Mouse (Mus musculus) naive thymus-derived CD4-positive, alpha-beta T cell, adult 5 months (primary cell): Measurements from ENCODE around the gene Zswim3. TPM values are rescaled to one million over a fixed set of nuclear protein-coding genes. Genes with fewer than 3 reads are reported as not detected.

Experiments
- polyA plus RNA-seq: library from polyadenylated mRNA; unstranded; fragments of 100-300 nt; shearing (Covaris generic); gene quantifications from one replicate; pipeline ENCODE4 v1.2.1, GENCODE M21; 2017

The Zswim3 gene
- 2.2 TPM for polyA plus RNA-seq

GRCm38 (mm10) chr2:164804533-164805331 lies at the start of gene Zswim3, which contains the start of gene Acot8:
Gene Zswim3 (plus strand): TSS chr2:164805098.
Gene Acot8 (minus strand): TSS chr2:164804882.

GRCm38 (mm10) chr2:164769258-164770037 lies 35.5 kb upstream of the Zswim3 start, which contains the start of gene Ube2c:
Gene Ube2c (plus strand): TSS chr2:164769898.

DNA sequence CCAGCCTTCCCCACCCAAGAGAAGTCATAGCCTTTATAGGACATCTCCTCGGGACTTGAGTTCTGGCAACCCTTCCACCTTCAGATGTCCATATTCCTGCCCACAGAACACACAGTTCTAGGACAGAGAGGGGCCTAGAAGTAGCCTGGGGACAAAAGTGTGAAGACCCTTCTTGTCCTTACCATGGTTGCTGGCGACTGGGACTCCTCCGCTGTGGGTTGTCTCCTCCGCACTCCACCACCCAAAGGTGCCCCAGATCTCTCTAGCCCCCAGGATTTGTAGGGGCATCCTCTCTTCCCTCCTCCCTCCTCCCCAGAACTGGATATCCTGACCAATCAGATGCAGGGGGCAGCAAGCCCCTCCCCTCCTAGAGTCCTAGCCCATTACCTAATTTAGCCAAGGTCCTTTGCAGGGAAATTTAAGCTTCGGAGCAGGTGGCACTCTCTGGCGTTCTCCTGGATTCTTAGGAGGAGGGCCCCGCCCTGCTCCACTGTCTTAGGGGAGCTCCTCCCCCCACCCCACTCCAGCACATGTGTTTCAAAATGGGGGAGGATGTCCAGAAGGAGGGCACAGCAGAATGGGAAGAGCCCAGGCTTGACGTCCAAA lies 25.3 kb upstream of the Zswim3 start, which contains the start of gene Tnnc2:
Tnnc2 (minus strand) TSS at position 487 of the 606 bp plus-strand sequence.

DNA sequence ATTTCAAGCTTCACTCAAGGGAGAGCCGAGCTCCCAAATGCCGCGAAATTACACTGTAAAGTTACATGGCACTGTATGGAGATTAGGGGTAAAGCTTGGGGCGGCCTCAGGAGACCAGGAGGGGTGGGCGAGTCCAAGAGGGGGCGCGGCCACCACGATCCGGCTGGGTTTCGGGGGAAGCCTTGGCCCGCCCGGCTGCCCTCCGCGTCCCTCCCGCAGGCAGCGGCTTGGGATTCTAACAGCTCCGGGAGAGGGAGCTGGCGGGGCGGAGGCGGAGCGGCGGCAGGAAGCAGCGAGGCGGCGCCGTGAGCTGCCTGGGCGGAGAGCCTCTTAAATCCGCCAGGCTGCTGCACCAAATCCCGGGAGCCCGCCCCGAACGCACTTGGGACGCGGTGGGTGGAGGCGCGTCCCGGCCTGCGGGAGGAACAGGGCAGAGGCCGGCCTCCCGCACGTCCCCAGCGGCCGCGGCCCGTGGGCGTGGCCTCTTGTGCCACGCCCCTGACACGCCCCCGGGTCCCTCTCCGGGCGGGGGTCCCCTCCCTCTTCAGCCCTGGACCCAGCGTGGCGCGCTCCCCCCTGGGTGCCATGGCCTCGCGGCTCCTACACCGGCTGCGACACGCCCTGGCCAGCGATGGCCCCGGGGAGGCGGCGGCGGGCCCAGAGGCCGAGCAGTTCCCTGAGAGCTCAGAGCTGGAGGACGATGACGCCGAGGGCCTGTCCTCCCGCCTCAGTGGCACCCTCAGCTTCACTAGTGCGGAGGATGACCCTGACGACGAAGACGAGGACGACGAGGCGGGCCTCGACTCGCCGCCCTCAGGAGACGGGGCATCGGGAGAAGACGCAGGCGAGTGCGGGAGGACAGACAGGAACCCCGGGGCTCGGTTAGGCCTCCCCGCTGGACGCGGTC lies 19.2 kb upstream of the Zswim3 start, which contains the start of gene Snx21:
Snx21 (plus strand) TSS at position 343 of the 907 bp plus-strand sequence.

DNA sequence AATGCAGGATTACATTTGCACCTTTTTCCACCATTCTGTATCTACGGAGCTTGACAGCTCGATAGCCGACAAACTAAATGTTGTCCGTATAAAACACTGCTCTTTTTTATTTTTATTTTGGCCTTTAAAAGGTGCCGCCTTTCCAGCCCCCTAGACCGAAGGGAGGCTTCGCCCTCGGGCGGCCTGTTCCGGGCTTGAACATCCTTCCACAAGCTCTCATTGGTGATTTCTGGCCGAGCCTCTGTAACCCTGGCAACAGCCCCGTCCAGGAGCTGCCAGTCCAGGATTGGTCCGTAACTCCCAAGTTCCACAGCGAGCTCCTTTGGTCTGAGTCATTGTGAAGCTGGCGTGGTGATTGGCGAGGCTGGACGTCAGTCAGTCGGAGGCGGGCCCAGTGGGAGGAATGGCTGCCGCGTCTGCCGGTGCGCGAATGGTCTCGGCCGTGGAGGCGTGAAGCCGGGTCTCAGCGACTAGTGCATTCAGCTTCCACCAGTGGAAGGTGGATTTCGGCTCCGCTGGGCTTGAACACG lies 17.8 kb downstream of the Zswim3 start, which contains the start of gene Zswim1:
Zswim1 (plus strand) TSS at position 51 of the 530 bp plus-strand sequence.

DNA sequence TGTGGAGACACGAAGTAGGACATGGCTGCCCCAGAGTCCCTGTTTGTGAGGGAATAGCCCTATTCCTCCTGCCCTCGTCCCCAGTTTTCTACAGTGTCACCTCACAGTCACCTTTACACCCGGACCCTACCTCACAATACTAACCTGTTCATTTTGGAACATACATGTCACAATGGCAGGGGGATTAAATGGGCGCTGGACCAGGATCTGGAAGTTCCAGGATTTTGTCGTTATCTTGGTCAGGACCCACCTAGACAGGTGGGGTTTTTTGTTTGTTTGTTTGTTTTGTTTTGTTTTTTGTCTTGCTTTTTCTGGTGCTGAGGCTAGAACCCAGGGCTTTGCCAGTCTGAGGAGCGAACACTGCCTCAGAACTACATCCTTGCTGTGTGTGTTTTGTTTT lies 23.5 kb downstream of the Zswim3 start, which contains the start of gene Spata25:
Spata25 (minus strand) TSS at position 101 of the 400 bp plus-strand sequence.

DNA sequence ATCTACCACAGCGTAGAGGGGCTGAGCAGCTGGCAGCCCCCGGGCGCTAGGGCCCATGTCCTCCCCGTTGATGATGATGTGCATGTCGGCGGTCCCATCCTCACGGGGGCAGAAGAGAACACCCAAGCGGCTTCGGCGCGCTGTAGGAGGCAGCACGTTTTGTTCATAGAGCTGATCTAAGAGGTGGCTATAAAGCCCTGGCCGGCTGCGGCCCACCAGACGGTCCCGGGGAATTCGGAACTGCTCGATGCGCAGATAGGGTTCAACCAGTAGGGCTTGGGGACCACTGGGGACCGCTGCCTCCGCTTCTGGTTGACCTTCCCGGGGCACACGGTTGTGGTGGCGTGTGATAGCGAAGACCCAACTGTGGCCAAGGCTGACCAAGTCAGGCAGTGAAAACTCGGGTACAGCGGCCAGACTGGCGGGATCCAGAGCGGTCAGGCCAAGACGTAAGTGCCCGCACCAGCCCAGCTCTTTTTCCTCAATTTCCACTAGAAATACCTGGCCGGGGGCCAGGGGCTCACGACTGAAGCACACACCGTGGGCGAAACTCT lies 27.9 kb downstream of the Zswim3 start, which contains the start of gene Ctsa:
Ctsa (plus strand) TSS at position 126 of the 554 bp plus-strand sequence.

GRCm38 (mm10) chr2:164833314-164833959 lies 28.5 kb downstream of the Zswim3 start, which contains the start of gene Neurl2:
Gene Neurl2 (minus strand): TSS chr2:164833456.

DNA sequence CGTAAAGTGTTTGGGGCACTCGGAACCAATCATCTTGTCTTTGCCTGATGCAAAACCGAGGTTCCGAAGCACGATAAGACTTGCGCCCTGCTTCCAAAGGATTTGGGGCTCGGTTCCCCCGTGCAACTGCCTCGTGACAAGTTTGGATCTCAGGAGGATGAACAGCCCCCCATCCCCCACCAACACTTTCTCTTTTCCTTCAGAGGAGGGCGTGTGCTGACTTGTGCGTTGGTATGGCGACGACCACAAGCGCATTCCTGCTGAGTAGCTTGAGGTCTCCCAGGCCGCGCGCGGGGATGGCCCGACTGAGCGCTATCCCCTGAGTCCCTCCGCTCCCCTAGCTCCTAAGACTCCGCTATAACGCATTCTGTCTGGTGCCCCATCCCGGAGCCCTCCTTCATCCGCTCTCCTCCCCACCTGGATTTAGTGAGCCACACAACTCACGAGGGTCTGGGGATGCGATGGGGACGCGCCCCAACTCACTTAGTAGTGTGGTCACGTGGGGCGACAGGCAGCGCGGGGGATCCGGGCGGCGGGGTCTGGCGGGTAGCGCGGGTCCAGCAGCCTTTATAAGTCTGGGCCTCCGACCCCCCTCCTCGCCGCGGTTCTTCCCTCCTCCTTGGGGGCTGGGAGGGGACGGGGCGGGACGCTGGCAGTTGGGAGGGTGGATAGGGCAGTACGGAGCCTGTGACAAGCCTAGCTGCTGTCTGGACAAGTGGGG lies 52.4 kb downstream of the Zswim3 start, which contains the start of gene Pltp:
Pltp (minus strand) TSS at position 611 of the 721 bp plus-strand sequence.

Other genes starting within 250 kb of the Zswim3 start
- not detected for gene Wfdc2, start 242.7 kb upstream of the Zswim3 start, polyA plus RNA-seq
- not detected for gene Spint3, start 231.6 kb upstream of the Zswim3 start, polyA plus RNA-seq
- not detected for gene Wfdc6a, start 219.7 kb upstream of the Zswim3 start, polyA plus RNA-seq
- gene Eppin, start 211.5 kb upstream of the Zswim3 start, polyA plus RNA-seq, result not detected
- gene Wfdc6b, start 191.6 kb upstream of the Zswim3 start, polyA plus RNA-seq, result not detected
- not detected for gene Wfdc8, start 191.5 kb upstream of the Zswim3 start, polyA plus RNA-seq
- gene Wfdc16, start 166.3 kb upstream of the Zswim3 start, polyA plus RNA-seq, result not detected
- gene Wfdc10, start 149.1 kb upstream of the Zswim3 start, polyA plus RNA-seq, result not detected
- gene Wfdc9, start 148.5 kb upstream of the Zswim3 start, polyA plus RNA-seq, result not detected
- gene Wfdc11, start 131.0 kb upstream of the Zswim3 start, polyA plus RNA-seq, result not detected
- gene Wfdc13, start 120.0 kb upstream of the Zswim3 start, polyA plus RNA-seq, result not detected
- gene Spint4, start 106.6 kb upstream of the Zswim3 start, polyA plus RNA-seq, result not detected
- not detected for gene Spint5, start 89.8 kb upstream of the Zswim3 start, polyA plus RNA-seq
- not detected for gene Wfdc3, start 59.2 kb upstream of the Zswim3 start, polyA plus RNA-seq
- 68.5 TPM for gene Dnttip1, start 59.1 kb upstream of the Zswim3 start, polyA plus RNA-seq
- 0.45 TPM for gene Ube2c, start 35.2 kb upstream of the Zswim3 start, polyA plus RNA-seq
- gene Tnnc2, start 25.1 kb upstream of the Zswim3 start, polyA plus RNA-seq, result not detected
- 5.0 TPM for gene Snx21, start 19.3 kb upstream of the Zswim3 start, polyA plus RNA-seq
- gene Acot8, start 216 bp upstream of the Zswim3 start, polyA plus RNA-seq, result 24.1 TPM
- 21.6 TPM for gene Zswim1, start 17.6 kb downstream of the Zswim3 start, polyA plus RNA-seq
- not detected for gene Spata25, start 23.4 kb downstream of the Zswim3 start, polyA plus RNA-seq
- gene Ctsa, start 27.8 kb downstream of the Zswim3 start, polyA plus RNA-seq, result 109 TPM
- 1.9 TPM for gene Neurl2, start 28.4 kb downstream of the Zswim3 start, polyA plus RNA-seq
- 0.31 TPM for gene Pltp, start 52.6 kb downstream of the Zswim3 start, polyA plus RNA-seq
- 160 TPM for gene Pcif1, start 74.2 kb downstream of the Zswim3 start, polyA plus RNA-seq
- 48.9 TPM for gene Zfp335, start 106.7 kb downstream of the Zswim3 start, polyA plus RNA-seq
- not detected for gene Mmp9, start 135.7 kb downstream of the Zswim3 start, polyA plus RNA-seq
- gene Slc12a5, start 155.7 kb downstream of the Zswim3 start, polyA plus RNA-seq, result not detected
- 48.6 TPM for gene Ncoa5, start 229.8 kb downstream of the Zswim3 start, polyA plus RNA-seq